Mouse (Mus musculus) lung, embryonic 15.5 days (tissue): ENCODE results near the gene Fam221b. TPM values are rescaled to one million over a fixed set of nuclear protein-coding genes. Genes with fewer than 3 reads are reported as not detected.

Experiments
- ATAC-seq: fragments of 200-750 bp; cut with Nextera tagmentation; 2 replicates; pipeline ENCODE4 v1.8.0; 2017; ENCODE audit warnings: moderate number of reproducible peaks, borderline replicate concordance; ENCODE audit not compliant: low FRiP score, low TSS enrichment; ENCODE audit errors: extremely low read depth
- H3K27ac ChIP-seq: fragments of 300-500 bp; sonication (generic); 2 replicates; pipeline ENCODE4 v1.5.1; 2015; ENCODE audit warnings: moderate library complexity, mild to moderate bottlenecking, inconsistent platforms
- H3K27me3 ChIP-seq: fragments of 300-500 bp; sonication (generic); 2 replicates; pipeline ENCODE4 v1.6.1; 2015; ENCODE audit warnings: inconsistent platforms
- H3K36me3 ChIP-seq: fragments of 300-500 bp; sonication (generic); 2 replicates; pipeline ENCODE4 v1.6.1; 2015; ENCODE audit warnings: inconsistent platforms
- H3K4me1 ChIP-seq: fragments of 300-500 bp; sonication (generic); 2 replicates; pipeline ENCODE4 v1.6.1; 2015; ENCODE audit warnings: inconsistent platforms
- H3K4me2 ChIP-seq: fragments of 300-500 bp; sonication (generic); 2 replicates; pipeline ENCODE4 v1.6.1; 2015; ENCODE audit warnings: inconsistent platforms, mild to moderate bottlenecking, moderate library complexity
- H3K4me3 ChIP-seq: fragments of 300-500 bp; sonication (generic); 2 replicates; pipeline ENCODE4 v1.5.1; 2015; ENCODE audit warnings: mild to moderate bottlenecking, inconsistent platforms
- H3K9ac ChIP-seq: fragments of 300-500 bp; sonication (generic); 2 replicates; pipeline ENCODE4 v1.6.1; 2015; ENCODE audit warnings: inconsistent platforms
- H3K9me3 ChIP-seq: fragments of 300-500 bp; sonication (generic); 2 replicates; pipeline ENCODE4 v1.6.1; 2016; ENCODE audit warnings: inconsistent platforms
- WGBS: fragments of 180-500 bp; shearing (Covaris S2); methylation state at CpG from one replicate; pipeline ENCODE4 v1.1.7; 2015; 5-methylcytosine and 5-hydroxymethylcytosine counted together
- polyA plus RNA-seq: library from polyadenylated mRNA; unstranded; fragments of >200 nt; fragmentation: Nextera tagmentation; extraction: Ambion mirVana; gene quantifications from 2 replicates; pipeline ENCODE4 v1.2.1, GENCODE M21; 2015

Fam221b gene
- polyA plus RNA-seq, 1 experiment from 2014 or later: 2.1 TPM

DNA sequence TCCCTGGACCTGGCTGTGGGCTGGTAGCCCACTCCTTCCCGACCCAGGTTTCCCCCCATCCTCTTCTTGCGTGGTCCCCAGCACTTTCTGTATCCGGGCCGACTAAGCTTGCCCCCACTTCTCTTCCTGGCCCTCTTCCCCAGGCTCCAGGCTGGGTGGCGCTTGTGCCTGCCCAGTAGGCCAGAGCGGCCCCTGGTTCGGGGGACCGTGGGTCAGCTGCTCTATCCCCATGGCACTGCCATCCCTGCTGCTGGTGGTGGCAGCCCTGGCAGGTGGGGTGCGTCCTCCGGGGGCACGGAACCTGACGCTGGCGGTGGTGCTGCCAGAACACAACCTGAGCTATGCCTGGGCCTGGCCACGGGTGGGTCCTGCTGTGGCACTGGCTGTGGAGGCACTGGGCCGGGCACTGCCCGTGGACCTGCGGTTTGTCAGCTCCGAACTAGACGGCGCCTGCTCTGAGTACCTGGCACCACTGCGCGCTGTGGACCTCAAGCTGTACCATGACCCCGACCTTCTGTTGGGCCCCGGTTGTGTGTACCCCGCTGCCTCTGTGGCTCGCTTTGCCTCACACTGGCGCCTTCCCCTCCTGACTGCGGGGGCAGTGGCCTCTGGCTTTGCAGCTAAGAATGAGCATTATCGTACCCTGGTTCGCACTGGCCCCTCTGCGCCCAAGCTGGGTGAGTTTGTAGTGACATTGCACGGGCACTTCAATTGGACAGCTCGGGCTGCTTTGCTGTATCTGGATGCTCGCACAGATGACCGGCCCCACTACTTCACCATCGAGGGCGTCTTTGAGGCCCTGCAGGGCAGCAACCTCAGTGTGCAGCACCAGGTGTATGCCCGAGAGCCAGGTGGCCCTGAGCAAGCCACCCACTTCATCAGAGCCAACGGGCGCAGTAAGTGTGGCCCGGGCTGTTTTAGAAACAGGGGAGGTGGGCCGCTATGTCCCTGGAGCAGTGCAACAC lies 36.7 kb downstream of the Fam221b start:
- no peak overlapping the region for H3K27ac ChIP-seq
- H3K9me3 ChIP-seq: no peaks in the 10 kb centered on the region
- H3K4me2 ChIP-seq: peak overlapping the region; percentile 94
- WGBS: 46% methylated on average over 42 of the region's 42 CpGs
- H3K27me3 ChIP-seq: no peaks in the 10 kb centered on the region
- peak overlapping the region; percentile 87 for H3K9ac ChIP-seq
- peaks cover 29% of the 10 kb centered on the region for H3K4me1 ChIP-seq
- H3K4me3 ChIP-seq: peak overlapping the region; percentile 75
- H3K36me3 ChIP-seq: no peaks in the 10 kb centered on the region
- peak; percentile 16; the same call in 1 of the 2 replicates for ATAC-seq

DNA sequence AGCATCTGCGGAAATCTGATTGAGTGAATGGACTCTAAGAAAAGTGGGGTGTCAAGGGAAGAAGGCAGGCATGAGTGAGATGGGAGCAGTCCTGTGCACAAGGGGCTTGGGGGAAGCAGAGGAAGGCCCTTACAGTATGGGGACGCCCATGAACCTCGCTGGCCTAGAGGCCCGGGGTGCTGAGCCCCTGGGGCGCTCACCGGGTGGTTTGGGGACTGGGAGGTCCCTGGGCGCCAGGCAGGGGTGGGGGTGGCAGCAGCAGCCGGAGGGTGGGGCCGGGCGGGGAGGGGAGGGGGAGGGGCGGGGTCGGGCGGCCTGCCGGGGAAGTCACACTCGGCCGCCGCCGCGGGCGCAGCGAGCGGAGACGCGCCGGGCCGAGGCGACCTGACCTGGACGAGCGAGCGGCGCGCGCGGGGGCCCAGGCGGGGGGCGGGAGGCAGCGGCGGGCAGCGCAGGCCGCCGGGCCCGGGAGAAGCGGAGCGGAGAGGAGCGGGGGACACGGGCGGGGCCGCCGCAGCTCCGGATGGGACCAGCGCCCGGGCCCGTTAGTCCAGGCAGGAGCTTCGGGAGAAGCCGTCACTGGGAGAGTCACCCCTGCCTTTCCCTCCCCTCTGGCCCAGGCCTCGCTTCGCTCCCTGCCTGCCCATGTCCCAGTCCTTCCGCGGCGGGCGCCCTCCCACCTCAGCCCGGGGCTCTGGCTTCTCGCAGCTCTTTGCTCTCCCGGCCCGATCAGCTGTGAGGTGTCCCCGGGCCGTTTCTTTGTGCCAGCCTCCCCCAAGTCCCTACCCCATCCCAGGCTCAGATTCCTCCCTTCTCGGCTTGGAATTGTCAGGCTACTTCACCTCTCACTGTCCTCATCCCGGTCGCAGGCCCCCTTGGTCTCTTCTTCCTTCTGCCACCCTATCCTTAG lies 37.6 kb downstream of the Fam221b start, which contains the start of gene Npr2:
Npr2 (plus strand) TSS at position 890 of the 910 bp plus-strand sequence.
- Histone ChIP-seq H3K27me3 (no peaks in the 10 kb centered on the region), H3K9me3 (no peaks in the 10 kb centered on the region), H3K36me3 (no peaks in the 10 kb centered on the region), H3K27ac (peak within 1 kb of the TSS; percentile 78), H3K4me1 (peaks cover 29% of the 10 kb centered on the region), H3K4me3 (peak within 1 kb of the TSS; percentile 75), H3K4me2 (peak within 1 kb of the TSS; percentile 94), H3K9ac (peak within 1 kb of the TSS; percentile 87)
- peak; percentile 70 for ATAC-seq
- WGBS: 2% methylated on average over 20 of the region's 70 CpGs

DNA sequence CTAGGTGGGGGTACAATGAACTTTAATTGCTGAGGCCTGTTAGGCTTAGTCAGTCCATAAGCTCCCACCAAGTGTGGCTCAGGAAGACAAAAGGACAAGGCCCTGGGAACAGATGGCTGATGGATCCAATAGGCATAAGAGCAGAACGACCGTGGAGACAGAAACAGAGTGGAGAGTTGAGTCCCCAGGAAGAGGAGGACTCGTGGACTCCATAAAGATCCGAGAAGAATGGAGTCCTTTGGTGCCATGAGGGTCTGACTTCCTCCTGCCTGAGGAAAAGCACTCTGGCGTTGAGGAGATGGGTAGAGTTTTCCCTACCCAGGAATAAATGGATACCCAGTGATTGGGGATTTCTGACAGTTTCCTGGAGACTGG lies 38.3 kb downstream of the Fam221b start:
- 25% methylated on average over 5 of the region's 5 CpGs for WGBS
- Histone ChIP-seq H3K4me1 (peaks cover 29% of the 10 kb centered on the region), H3K36me3 (no peaks in the 10 kb centered on the region), H3K27ac (peak overlapping the region; percentile 78), H3K27me3 (no peaks in the 10 kb centered on the region), H3K9ac (0 out of 2 replicates have a peak overlapping the region, but pooled peaks have one; percentile 87), H3K4me3 (peak overlapping the region; percentile 75), H3K9me3 (no peaks in the 10 kb centered on the region), H3K4me2 (peak overlapping the region; percentile 94)
- ATAC-seq: no peak

DNA sequence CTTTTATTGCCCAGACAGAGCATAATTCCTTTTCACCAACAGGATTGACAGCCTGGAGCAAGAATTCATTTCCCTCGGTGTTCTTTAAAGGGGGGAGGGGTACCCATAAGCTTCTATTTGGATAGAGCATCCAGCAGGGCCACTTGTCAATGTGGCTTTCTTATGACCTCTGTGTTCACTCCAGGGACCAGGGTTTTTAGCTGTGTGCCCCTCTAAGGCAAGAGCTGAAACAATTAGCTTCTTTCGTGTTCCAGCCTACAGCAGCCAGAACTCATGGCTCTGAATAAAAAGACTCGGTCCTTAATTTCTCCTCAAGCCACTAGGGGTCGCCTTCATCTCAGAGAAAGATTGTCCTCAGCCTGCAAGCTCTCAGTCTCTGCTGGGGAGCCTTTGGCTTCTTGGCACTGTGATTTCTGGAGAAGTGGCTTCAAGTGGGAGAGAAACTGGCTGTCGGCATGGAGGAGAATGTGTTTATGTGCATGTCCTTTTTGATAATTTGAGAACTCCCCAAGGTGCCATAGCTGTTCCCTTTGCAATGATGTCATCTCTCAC lies 38.8 kb downstream of the Fam221b start:
- ATAC-seq: peak; percentile 20; the same call in 1 of the 2 replicates
- 6% methylated on average over 5 of the region's 5 CpGs for WGBS
- Histone ChIP-seq H3K4me3 (no peak overlapping the region), H3K36me3 (no peaks in the 10 kb centered on the region), H3K9me3 (peaks cover 5% of the 10 kb centered on the region), H3K9ac (peak overlapping the region; percentile 20; the same call in 1 of the 2 replicates), H3K27ac (peak overlapping the region; percentile 78), H3K4me1 (peaks cover 29% of the 10 kb centered on the region), H3K4me2 (peak overlapping the region; percentile 29), H3K27me3 (no peaks in the 10 kb centered on the region)

- H3K4me3 ChIP-seq: no peak overlapping the region
- H3K4me2 ChIP-seq: no peak overlapping the region
- no peaks in the 10 kb centered on the region for H3K27me3 ChIP-seq
Observed at GRCm38 (mm10) chr4:43629106-43629817, 39.7 kb downstream of the Fam221b start.

DNA sequence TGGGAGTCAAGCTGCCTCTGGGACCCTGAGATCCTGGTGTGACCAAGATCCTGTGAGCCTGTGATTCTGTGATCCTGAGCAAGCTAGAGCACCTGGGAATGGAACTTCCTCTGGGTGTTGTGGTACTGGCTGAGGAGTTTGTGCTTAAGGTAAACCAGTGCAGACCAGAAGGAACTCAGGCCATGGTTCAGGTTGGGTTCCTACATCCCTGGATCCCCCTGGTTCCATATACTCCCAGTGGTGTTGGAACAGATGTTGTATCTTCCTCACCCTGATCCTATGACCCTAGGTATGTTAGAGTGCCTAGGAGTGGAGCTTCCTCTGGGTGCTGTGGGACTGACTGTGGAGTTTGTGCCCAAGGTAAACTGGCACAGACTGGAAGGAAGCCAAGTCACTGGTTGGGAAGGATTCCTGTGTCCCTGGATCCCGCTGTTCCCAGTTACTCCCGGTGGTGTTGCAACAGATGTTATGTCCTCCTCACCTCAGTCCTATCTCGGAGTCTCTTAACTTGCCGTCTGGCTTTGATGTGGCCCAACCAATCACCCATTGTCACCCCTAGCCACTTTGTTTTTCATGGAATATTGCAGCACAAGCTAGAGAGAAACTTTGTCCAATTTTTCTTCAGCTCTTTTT lies 48.7 kb downstream of the Fam221b start:
- WGBS: 60% methylated on average over 4 of the region's 4 CpGs
- H3K27me3 ChIP-seq: no peaks in the 10 kb centered on the region
- H3K9ac ChIP-seq: no peak overlapping the region
- H3K4me2 ChIP-seq: no peak overlapping the region
- ATAC-seq: no peak
- H3K36me3 ChIP-seq: no peaks in the 10 kb centered on the region
- H3K4me1 ChIP-seq: no peaks in the 10 kb centered on the region
- H3K9me3 ChIP-seq: peaks cover 6% of the 10 kb centered on the region
- H3K4me3 ChIP-seq: no peak overlapping the region
- H3K27ac ChIP-seq: no peak overlapping the region

More at GRCm38 (mm10) chr4:43629106-43629817, 39.7 kb downstream of the Fam221b start:
- no peak overlapping the region for H3K27ac ChIP-seq
- H3K9ac ChIP-seq: no peak overlapping the region
- H3K4me1 ChIP-seq: peaks cover 29% of the 10 kb centered on the region
- 44% methylated on average over 20 of the region's 20 CpGs for WGBS
- ATAC-seq: no peak
- H3K36me3 ChIP-seq: no peaks in the 10 kb centered on the region
- H3K9me3 ChIP-seq: peaks cover 10% of the 10 kb centered on the region

GRCm38 (mm10) chr4:43613060-43613730 lies 55.8 kb downstream of the Fam221b start:
- Histone ChIP-seq H3K9ac (no peak overlapping the region), H3K9me3 (no peaks in the 10 kb centered on the region), H3K4me1 (no peaks in the 10 kb centered on the region), H3K4me2 (no peak overlapping the region), H3K36me3 (no peaks in the 10 kb centered on the region), H3K4me3 (no peak overlapping the region), H3K27ac (no peak overlapping the region), H3K27me3 (no peaks in the 10 kb centered on the region)
- ATAC-seq: no peak
- WGBS: 43% methylated on average over 3 of the region's 3 CpGs

DNA sequence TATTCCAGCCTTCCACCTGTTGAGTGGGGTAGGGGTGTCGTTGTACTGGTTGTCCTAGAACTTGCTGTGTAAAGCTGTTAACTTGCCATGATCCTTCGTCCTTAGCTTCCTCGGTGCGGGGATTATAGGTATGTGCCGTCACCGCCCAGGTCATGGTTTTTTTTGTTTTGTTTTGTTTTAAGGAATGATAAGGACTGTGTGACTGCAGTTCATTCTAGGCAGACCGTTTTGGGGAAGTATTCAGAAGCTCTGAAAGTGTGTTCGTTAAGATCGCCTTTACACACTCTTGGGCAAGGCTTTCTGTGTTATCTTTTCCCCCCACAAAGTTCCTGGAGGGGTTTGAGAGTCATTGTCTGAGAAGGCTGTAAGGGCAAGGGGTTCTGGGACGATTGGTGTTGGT lies 56.4 kb downstream of the Fam221b start:
- Histone ChIP-seq H3K9me3 (no peaks in the 10 kb centered on the region), H3K9ac (no peak overlapping the region), H3K27me3 (no peaks in the 10 kb centered on the region), H3K36me3 (no peaks in the 10 kb centered on the region), H3K4me3 (no peak overlapping the region), H3K4me2 (no peak overlapping the region), H3K27ac (no peak overlapping the region), H3K4me1 (no peaks in the 10 kb centered on the region)
- 56% methylated on average over 10 of the region's 10 CpGs for WGBS
- ATAC-seq: no peak
